Mouse (Mus musculus) layer of hippocampus, adult 8-10 months (tissue): ENCODE measurements around the gene Fam20c. TPM values are rescaled to one million over a fixed set of nuclear protein-coding genes. Genes with fewer than 3 reads are reported as not detected.
A peak's percentile ranks its signal among the peaks of the same experiment; 100 is the strongest.

Experiments
- DNase-seq, 2 experiments: peaks; one replicate each; pipeline ENCODE4 v3.0.0; 2022; ENCODE audit warnings: low spot score in 2 of 2
- total RNA-seq, 4 experiments: library from RNA; stranded (reverse); gene quantifications; 2 replicates each; pipeline ENCODE4 v1.2.4; 2022

Gene Fam20c
- total RNA-seq, 4 experiments from 2014 or later: 32.2 to 47.0 (median 38.6) TPM

DNA sequence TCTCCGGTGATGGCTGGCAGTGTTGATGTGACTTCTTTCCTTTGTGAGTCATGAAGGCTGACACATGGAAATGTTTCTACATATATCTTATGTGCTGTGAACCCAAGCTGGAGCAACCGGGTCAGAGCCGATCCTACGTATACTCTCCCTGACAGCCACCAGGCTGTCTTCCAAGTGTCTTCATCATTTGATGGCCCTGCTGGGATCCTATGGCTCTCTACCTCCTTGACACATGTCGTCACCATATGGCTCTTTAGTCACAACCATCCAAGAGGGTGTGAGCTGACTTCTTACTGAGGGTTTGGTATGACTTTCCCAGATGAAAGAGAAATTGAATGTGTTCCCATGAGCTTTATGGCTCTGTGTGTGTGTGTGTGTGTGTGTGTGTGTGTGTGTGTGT lies 50.0 kb downstream of the Fam20c start:
- DNase-seq: no peak

- DNase-seq: no peak
Observed at GRCm38 (mm10) chr5:138809767-138810166, 55.5 kb downstream of the Fam20c start.

DNA sequence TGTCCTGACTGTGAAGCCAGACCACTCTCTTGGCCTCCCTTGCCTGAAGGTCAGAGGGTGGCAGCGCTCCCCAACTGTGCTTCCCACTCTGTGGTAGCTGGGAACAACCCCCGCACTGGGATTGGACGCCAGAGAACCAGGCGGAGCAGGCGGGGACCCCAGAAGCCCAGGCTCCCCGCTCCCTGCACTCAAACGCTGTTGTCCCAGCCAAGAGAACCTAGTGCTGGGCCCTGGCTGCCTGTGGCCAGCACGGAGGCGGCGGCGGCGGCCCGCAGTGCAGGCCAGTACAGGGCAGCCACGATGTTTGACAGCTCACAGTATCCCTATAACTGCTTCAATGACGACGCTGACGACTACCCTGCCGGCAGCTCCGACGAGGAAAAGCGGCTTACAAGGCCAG lies 65.5 kb downstream of the Fam20c start, which contains the start of gene Gm5294:
Gene Gm5294, plus strand, starts transcription at position 301 of the 400 bp plus-strand sequence.
- no peak for DNase-seq

- DNase-seq: no peak
Observed at GRCm38 (mm10) chr5:138820717-138821332, 66.5 kb downstream of the Fam20c start.

DNA sequence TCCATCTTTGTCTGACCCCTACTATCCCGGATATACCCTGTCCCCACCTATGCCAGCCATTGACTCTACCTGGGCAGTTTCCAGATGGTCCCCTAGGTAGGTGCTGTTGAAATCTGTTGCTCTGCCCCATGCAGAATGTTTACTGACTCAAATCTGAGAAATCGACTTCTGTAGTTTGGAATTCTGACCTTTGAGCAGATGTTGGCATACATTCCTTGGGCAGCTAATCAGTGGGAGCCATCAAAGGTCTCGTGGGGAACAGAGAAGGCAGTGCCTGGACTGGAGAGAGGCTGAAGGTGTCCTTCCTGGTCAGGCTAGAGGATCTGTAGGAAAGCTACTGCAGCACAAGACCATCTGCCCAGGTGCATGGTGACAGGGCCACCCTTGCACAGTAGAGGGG lies 70.8 kb downstream of the Fam20c start:
- no peak for DNase-seq

DNA sequence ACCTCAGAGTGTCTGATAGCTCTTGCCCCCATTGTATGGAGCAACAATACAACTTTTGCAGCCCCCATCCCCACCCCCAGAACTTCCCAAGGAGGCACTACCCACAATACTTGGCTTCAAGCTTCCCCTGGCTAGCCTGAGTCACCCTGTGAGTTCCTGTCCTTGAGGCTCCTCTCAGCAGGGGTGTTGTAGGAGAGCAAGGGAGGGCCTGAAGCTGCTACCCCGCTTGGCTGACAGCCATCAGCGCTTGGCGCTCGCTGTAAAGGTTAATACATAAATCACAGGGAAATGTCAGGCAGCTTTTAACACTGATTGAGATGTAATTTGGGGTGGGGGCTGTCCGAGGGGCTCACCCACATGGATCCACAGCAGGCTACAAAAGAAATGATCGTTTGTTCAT lies 79.1 kb downstream of the Fam20c start:
- DNase-seq: no peak

- no peak for DNase-seq
Observed at GRCm38 (mm10) chr5:138834910-138835309, 80.6 kb downstream of the Fam20c start.

- DNase-seq: no peak
Observed at GRCm38 (mm10) chr5:138840981-138841380, 86.7 kb downstream of the Fam20c start.

- no peak for DNase-seq
Observed at GRCm38 (mm10) chr5:138843168-138843824, 89.0 kb downstream of the Fam20c start.

- DNase-seq: no peak
Observed at GRCm38 (mm10) chr5:138846506-138846905, 92.2 kb downstream of the Fam20c start.

- DNase-seq: peak; percentile 80 to 96
Observed at GRCm38 (mm10) chr5:138848102-138848501, 93.8 kb downstream of the Fam20c start.

GRCm38 (mm10) chr5:138849682-138850461 lies 95.6 kb downstream of the Fam20c start:
- DNase-seq: no peak

DNA sequence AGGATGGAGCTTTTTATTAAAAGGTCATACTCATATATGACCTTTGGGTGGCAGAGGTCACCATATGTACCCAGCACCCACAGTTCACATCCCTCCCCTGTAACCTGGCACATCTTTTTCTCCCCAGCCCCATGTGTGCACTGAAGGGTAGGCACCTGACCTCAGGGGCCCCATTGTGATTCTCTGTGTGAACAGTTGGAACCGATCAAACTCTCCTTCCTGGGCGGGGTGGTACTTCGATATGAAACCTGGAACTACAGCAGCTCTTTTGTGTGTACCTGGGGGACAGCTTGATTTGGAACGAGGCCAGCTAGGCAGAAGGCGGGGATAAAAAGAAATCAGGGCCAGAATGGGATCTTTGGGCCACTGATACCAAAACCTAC lies 96.1 kb downstream of the Fam20c start:
- no peak for DNase-seq

DNA sequence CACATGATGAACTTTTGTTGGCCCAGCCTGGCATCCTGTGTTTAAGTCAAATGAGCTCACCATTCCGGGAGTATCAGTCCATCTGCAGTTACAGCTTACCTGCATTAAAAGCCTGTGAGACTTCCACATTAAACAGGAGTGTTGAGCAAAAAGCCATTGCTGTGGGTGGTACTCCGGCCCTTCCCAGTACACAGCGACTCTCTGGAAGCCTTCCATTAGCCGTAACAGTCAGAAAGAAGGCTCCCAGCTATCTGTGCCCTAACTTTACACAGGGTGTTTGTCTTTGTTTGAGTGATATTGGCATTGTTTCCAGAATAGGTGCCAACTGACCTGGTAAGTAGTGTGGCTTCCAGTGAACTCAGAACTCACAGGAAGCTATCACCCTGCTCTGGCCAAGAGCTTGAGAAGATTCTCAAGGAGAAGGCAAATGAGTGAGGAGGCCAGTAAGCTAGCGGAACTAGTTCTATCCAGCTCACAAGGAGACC lies 97.0 kb downstream of the Fam20c start:
- DNase-seq: no peak

DNA sequence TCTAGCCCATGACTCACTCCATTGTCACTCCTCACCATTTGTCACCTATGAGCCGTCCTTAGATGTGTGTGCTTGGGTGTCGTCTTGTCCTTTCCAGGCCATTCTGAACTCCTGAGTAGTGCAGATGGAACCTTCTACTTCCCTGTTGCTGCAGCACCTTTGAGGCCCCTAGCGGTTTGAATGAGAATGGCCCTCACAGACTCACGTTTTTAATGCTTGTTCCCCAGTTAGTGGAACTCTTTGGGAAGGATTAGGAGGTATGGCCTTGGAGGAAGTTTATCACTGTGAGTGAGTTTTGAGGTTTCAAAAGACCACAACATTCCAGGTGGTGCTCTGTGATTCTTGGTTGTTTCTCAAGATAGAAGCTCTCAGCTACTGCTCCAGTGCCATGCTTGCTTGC lies 97.8 kb downstream of the Fam20c start:
- DNase-seq: no peak

DNA sequence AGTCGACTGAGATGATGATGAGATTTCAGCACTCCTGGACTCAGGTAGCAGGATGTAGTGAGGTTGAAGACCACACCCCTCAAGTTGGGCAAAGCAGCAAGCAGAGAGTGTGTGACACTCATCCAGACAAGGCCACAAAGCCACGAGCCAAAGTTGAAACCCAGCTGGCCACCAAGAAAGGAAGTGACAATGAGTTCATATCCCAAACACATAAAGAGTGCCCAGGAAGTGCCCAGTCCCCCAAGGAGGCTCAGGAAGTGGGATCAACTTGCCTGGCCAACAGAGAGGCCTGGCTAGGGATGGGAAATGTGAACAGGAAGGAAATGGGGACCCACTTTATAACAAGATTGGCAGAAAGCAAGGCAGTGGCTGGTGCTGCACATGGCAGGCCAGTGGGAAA lies 99.0 kb downstream of the Fam20c start:
- DNase-seq: no peak

DNA sequence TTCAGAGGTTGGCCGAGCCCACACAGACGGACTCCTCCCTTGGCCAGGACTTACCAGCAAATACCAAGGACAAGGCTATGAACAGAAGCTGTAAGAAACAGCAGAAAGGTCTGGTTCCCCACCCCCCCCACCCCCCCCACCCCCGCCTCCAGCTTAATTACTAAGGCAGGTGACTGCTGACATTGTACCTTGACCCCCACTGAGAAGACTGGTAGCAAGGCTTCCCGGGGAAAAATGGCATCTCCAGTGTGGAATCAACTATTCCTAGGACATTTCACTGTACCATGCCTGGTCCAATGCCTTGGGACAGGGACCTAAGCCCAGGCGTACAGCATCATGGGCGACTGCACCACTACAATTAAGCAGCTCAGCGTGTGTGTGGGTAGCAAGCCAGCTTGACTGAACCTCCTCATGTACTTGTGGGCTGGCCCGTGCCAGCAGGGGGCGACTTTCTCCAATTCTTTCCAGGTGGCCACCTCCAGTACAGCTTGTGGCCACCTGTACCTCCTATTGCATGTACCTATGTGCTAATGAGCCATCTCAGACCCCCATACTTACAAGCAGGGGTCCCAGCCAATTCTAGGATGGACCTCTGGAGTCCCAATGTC lies 102.8 kb downstream of the Fam20c start:
- DNase-seq: peak; percentile 68 to 86

GRCm38 (mm10) chr5:138857811-138858251 lies 103.5 kb downstream of the Fam20c start:
- no peak for DNase-seq
